Mouse (Mus musculus) heart, postnatal 36 days (tissue): Measurements from ENCODE around the gene Fxyd6. TPM values are rescaled to one million over a fixed set of nuclear protein-coding genes. Genes with fewer than 3 reads are reported as not detected.

ENCODE experiments used
- DNase-seq, 2 experiments: peaks; one replicate each; pipeline ENCODE4 v3.0.0; 2021 to 2022
- intact Hi-C: fragments of 180-260 bp; cut with DNase I; formaldehyde crosslinking; loops from one replicate; pipeline ENCODE4 v1.15.1; 2025
- total RNA-seq, 2 experiments: library from RNA; stranded (reverse); gene quantifications; 2 replicates each; pipeline ENCODE4 v1.2.3; 2021

Fxyd6 gene
- total RNA-seq, 2 experiments from 2014 or later: 15.9 to 16.6 TPM

- intact Hi-C loops: loop anchor here (10.0 kb wide), 1 partner anchor 465 kb away; no protein-coding TSS in a partner anchor
- DNase-seq: no peak
These were observed 40.2 kb downstream of the Fxyd6 start for GRCm38 (mm10) chr9:45410193-45410592.

GRCm38 (mm10) chr9:45410614-45411013 is 40.6 kb downstream of the Fxyd6 start:
- no peak for DNase-seq
- intact Hi-C loops: loop anchor here (10.0 kb wide), 1 partner anchor 464 kb away; no protein-coding TSS in a partner anchor

GRCm38 (mm10) chr9:45411111-45411510 is 41.1 kb downstream of the Fxyd6 start:
- intact Hi-C loops: loop anchor here (10.0 kb wide), 1 partner anchor 464 kb away; no protein-coding TSS in a partner anchor

GRCm38 (mm10) chr9:45411803-45412202 is 41.8 kb downstream of the Fxyd6 start:
- intact Hi-C loops: loop anchor here (10.0 kb wide), 1 partner anchor 463 kb away; no protein-coding TSS in a partner anchor
- DNase-seq: peak in 1 of 2 experiments; percentile 21

More at GRCm38 (mm10) chr9:45411111-45411510, 41.1 kb downstream of the Fxyd6 start:
- DNase-seq: no peak

GRCm38 (mm10) chr9:45412287-45412686 is 42.3 kb downstream of the Fxyd6 start:
- intact Hi-C loops: loop anchor here (10.0 kb wide), 1 partner anchor 463 kb away; no protein-coding TSS in a partner anchor
- peak; percentile 84 to 92 for DNase-seq

- intact Hi-C loops: loop anchor here (10.0 kb wide), 1 partner anchor 462 kb away; no protein-coding TSS in a partner anchor
- DNase-seq: no peak
These were observed 42.9 kb downstream of the Fxyd6 start for GRCm38 (mm10) chr9:45412700-45413477.

GRCm38 (mm10) chr9:45413478-45414140 is 43.6 kb downstream of the Fxyd6 start:
- DNase-seq: no peak
- intact Hi-C loops: loop anchor here (10.0 kb wide), 1 partner anchor 461 kb away; no protein-coding TSS in a partner anchor

GRCm38 (mm10) chr9:45415912-45416311 is 45.9 kb downstream of the Fxyd6 start:
- DNase-seq: peak; percentile 34 to 63
- intact Hi-C loops: loop anchor here (2.0 to 10.0 kb wide), 3 partner anchors 195 to 459 kb away; no protein-coding TSS in a partner anchor

GRCm38 (mm10) chr9:45417245-45417644 is 47.3 kb downstream of the Fxyd6 start:
- peak; percentile 42 to 63 for DNase-seq

GRCm38 (mm10) chr9:45418252-45418651 is 48.3 kb downstream of the Fxyd6 start:
- DNase-seq: no peak
- intact Hi-C loops: loop anchor here (10.0 kb wide), 1 partner anchor 457 kb away; no protein-coding TSS in a partner anchor

More at GRCm38 (mm10) chr9:45417245-45417644, 47.3 kb downstream of the Fxyd6 start:
- intact Hi-C loops: loop anchor here (2.0 to 10.0 kb wide), 3 partner anchors 196 to 458 kb away; no protein-coding TSS in a partner anchor

GRCm38 (mm10) chr9:45421209-45421608 is 51.2 kb downstream of the Fxyd6 start:
- intact Hi-C loops: no loop called here
- DNase-seq: no peak

GRCm38 (mm10) chr9:45422761-45423298 is 52.8 kb downstream of the Fxyd6 start:
- no peak for DNase-seq
- intact Hi-C loops: no loop called here

GRCm38 (mm10) chr9:45426456-45426855 is 56.5 kb downstream of the Fxyd6 start, which contains the start of gene Dscaml1:
Gene Dscaml1, plus strand, starts transcription at chr9:45426628.
- DNase-seq: no peak
- intact Hi-C loops: no loop called here

GRCm38 (mm10) chr9:45429392-45429791 is 59.4 kb downstream of the Fxyd6 start:
- no peak for DNase-seq
- intact Hi-C loops: no loop called here

- DNase-seq: no peak
- intact Hi-C loops: no loop called here
These were observed 60.1 kb downstream of the Fxyd6 start for GRCm38 (mm10) chr9:45429951-45430697.

GRCm38 (mm10) chr9:45430698-45430959 is 60.6 kb downstream of the Fxyd6 start:
- no peak for DNase-seq
- intact Hi-C loops: no loop called here

- intact Hi-C loops: no loop called here
- DNase-seq: no peak
These were observed 61.2 kb downstream of the Fxyd6 start for GRCm38 (mm10) chr9:45431150-45431549.

- intact Hi-C loops: no loop called here
- no peak for DNase-seq
These were observed 62.7 kb downstream of the Fxyd6 start for GRCm38 (mm10) chr9:45432639-45433038.

- intact Hi-C loops: no loop called here
- no peak for DNase-seq
These were observed 63.1 kb downstream of the Fxyd6 start for GRCm38 (mm10) chr9:45433119-45433518.

- no peak for DNase-seq
- intact Hi-C loops: no loop called here
These were observed 64.2 kb downstream of the Fxyd6 start for GRCm38 (mm10) chr9:45434171-45434570.
